Mouse (Mus musculus): ENCODE results near the gene Ctsa. TPM values are rescaled to one million over a fixed set of nuclear protein-coding genes. Genes with fewer than 3 reads are reported as not detected.

The Ctsa gene
- polyA plus RNA-seq, 1 experiment: 504 TPM

DNA sequence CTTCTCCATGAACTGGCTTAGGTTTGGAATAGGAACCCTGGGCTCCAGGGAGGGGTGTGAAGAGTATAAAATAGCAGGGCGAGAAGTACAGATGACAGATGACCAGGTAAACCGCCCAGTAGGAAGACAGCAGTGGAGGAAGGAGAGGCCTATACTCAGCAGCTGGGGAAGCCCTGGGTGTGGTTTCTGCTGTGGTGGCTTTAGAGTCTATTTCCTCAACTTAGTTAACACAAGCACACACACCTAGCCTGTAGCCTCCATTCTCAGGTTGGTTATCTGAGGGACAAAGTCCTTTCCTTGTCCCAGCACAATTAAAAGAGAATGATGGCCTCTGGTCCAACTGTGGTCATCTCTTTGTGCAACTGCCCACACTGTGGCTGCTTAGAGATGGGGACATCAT, 57.3 kb downstream of the Ctsa start:
- TF ChIP-seq CTCF (conservative IDR thresholded peaks at IDR 0.05; ENCODE audit: insufficient read depth, insufficient read length, low read depth, low read length) (no peak), POLR2A (IDR thresholded peaks at IDR 0.05; ENCODE audit: low read depth, low read length) (no peak)
- H3K4me1 ChIP-seq (ENCODE audit: control insufficient read depth, insufficient read depth, low read length): no peaks in the 10 kb centered on the region
- H3K4me3 ChIP-seq (ENCODE audit: insufficient read depth, low read depth, low read length): no peak overlapping the region
- no peaks in the 10 kb centered on the region for H3K27me3 ChIP-seq (replicated peaks; ENCODE audit: control insufficient read depth, insufficient read depth, low read length)
- no peak for DNase-seq
- peaks cover 9% of the 10 kb centered on the region for H3K36me3 ChIP-seq (ENCODE audit: control insufficient read depth, insufficient read depth, low read length)
- no peak overlapping the region for H3K27ac ChIP-seq (ENCODE audit: insufficient read depth, low read depth, low read length)
- WGBS: 79% methylated on average over 2 of the region's 2 CpGs

Other genes with a start within 250 kb of the Ctsa start
- not detected in 2 replicates for gene Wfdc6a, start 247.4 kb upstream of the Ctsa start, polyA plus RNA-seq (2012; rRNA removed)
- not detected in 2 replicates for gene Eppin, start 239.3 kb upstream of the Ctsa start, polyA plus RNA-seq (2012; rRNA removed)
- not detected in 2 replicates for gene Wfdc6b, start 219.4 kb upstream of the Ctsa start, polyA plus RNA-seq (2012; rRNA removed)
- not detected in 2 replicates for gene Wfdc8, start 219.2 kb upstream of the Ctsa start, polyA plus RNA-seq (2012; rRNA removed)
- gene Wfdc16, start 194.1 kb upstream of the Ctsa start, polyA plus RNA-seq (2012; rRNA removed): 9.2 and 10.3 TPM in 2 replicates
- not detected in 2 replicates for gene Wfdc10, start 176.8 kb upstream of the Ctsa start, polyA plus RNA-seq (2012; rRNA removed)
- gene Wfdc9, start 176.3 kb upstream of the Ctsa start, polyA plus RNA-seq (2012; rRNA removed): not detected in 2 replicates
- gene Wfdc11, start 158.8 kb upstream of the Ctsa start, polyA plus RNA-seq (2012; rRNA removed): not detected in 2 replicates
- gene Wfdc13, start 147.8 kb upstream of the Ctsa start, polyA plus RNA-seq (2012; rRNA removed): not detected in 2 replicates
- gene Spint4, start 134.4 kb upstream of the Ctsa start, polyA plus RNA-seq (2012; rRNA removed): not detected in 2 replicates
- not detected in 2 replicates for gene Spint5, start 117.6 kb upstream of the Ctsa start, polyA plus RNA-seq (2012; rRNA removed)
- gene Wfdc3, start 86.9 kb upstream of the Ctsa start, polyA plus RNA-seq (2012; rRNA removed): 0.57 and 1.0 TPM in 2 replicates
- 32.6 and 34.5 TPM in 2 replicates for gene Dnttip1, start 86.9 kb upstream of the Ctsa start, polyA plus RNA-seq (2012; rRNA removed)
- gene Ube2c, start 63.0 kb upstream of the Ctsa start, polyA plus RNA-seq (2012; rRNA removed): 6.6 and 7.1 TPM in 2 replicates
- gene Tnnc2, start 52.9 kb upstream of the Ctsa start, polyA plus RNA-seq (2012; rRNA removed): 124 TPM in 1 of 2 replicates, not detected in the other
- 23.2 and 32.9 TPM in 2 replicates for gene Snx21, start 47.0 kb upstream of the Ctsa start, polyA plus RNA-seq (2012; rRNA removed)
- 68.4 and 75.7 TPM in 2 replicates for gene Acot8, start 28.0 kb upstream of the Ctsa start, polyA plus RNA-seq (2012; rRNA removed)
- gene Zswim3, start 27.8 kb upstream of the Ctsa start, polyA plus RNA-seq (2012; rRNA removed): 2.2 and 2.7 TPM in 2 replicates
- 11.7 and 11.8 TPM in 2 replicates for gene Zswim1, start 10.2 kb upstream of the Ctsa start, polyA plus RNA-seq (2012; rRNA removed)
- 0.20 TPM in 1 of 2 replicates, not detected in the other for gene Spata25, start 4.3 kb upstream of the Ctsa start, polyA plus RNA-seq (2012; rRNA removed)
- 3.7 and 4.7 TPM in 2 replicates for gene Neurl2, start 583 bp downstream of the Ctsa start, polyA plus RNA-seq (2012; rRNA removed)
- 39.6 and 41.5 TPM in 2 replicates for gene Pltp, start 24.8 kb downstream of the Ctsa start, polyA plus RNA-seq (2012; rRNA removed)
- 37.2 and 43.1 TPM in 2 replicates for gene Pcif1, start 46.4 kb downstream of the Ctsa start, polyA plus RNA-seq (2012; rRNA removed)
- gene Zfp335, start 78.9 kb downstream of the Ctsa start, polyA plus RNA-seq (2012; rRNA removed): 20.4 and 25.7 TPM in 2 replicates
- gene Mmp9, start 107.9 kb downstream of the Ctsa start, polyA plus RNA-seq (2012; rRNA removed): 1.7 and 1.8 TPM in 2 replicates
- 1.5 and 2.2 TPM in 2 replicates for gene Slc12a5, start 127.9 kb downstream of the Ctsa start, polyA plus RNA-seq (2012; rRNA removed)
- gene Ncoa5, start 202.0 kb downstream of the Ctsa start, polyA plus RNA-seq (2012; rRNA removed): 31.3 and 34.4 TPM in 2 replicates
- 6.1 and 11.2 TPM in 2 replicates for gene Cd40, start 222.8 kb downstream of the Ctsa start, polyA plus RNA-seq (2012; rRNA removed)